Mouse (Mus musculus) adrenal gland, postnatal 36 days (tissue): ENCODE results near the gene Muc16. TPM values are rescaled to one million over a fixed set of nuclear protein-coding genes. Genes with fewer than 3 reads are reported as not detected.
A peak's percentile ranks its signal among the peaks of the same experiment; 100 is the strongest.

Source experiments
- DNase-seq, 2 experiments: peaks; one replicate each; pipeline ENCODE4 v3.0.0; 2021; ENCODE audit warnings: mixed read lengths in 1 of 2
- long read RNA-seq, 2 experiments: library from polyadenylated mRNA; stranded (forward); transcript quantifications; one replicate each; pipeline ENCODE4 v2.0.0; 2021; ENCODE audit warnings: borderline sequencing depth in 2 of 2
- microRNA-seq: library from miRNA; unstranded; fragments of <30 nt; microRNA quantifications from one replicate; pipeline ENCODE4 v1.2.0, GENCODE M21; 2021
- total RNA-seq, 2 experiments: library from RNA; stranded (reverse); gene quantifications; 2 replicates each; pipeline ENCODE4 v1.2.3; 2021

Muc16 gene
- total RNA-seq, result 1 to 10 TPM; 2.6 to 3.2 TPM
- long read RNA-seq, experiment 1, result 0 reads
- long read RNA-seq, experiment 2, result 0 reads

DNA sequence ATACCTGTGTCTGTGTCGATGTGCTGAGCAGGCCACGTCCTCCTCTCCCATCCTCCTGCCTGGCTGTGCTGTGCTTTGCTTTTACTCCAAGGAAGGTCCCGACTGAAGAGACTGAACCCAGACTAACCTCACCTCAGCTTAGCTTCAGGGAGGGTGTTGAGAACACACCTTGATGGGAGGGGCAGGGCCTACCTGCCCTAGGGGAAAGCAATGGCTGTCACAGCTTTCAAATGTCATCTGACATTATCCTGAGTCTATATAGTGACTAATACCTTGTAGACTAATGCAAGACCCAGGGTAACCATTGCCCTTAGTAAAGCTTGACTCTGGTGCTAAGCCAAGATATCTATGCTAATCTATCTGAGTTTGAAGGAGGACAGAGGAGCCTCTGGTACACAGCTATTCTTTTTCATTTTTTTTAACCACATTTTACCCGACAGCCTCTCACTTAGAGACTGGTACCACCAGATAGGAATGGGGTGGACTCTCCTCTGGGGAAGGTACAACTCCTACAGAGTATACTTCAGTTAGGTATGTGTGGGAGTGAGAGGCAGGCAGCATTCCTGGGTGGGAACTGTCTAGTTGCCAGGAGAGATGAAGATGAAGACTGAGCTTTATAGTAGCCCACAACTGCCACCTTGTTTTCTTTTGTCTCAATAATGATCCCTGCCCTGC, at the start of gene Muc16:
Muc16 (minus strand) TSS at position 51 of the 675 bp plus-strand sequence.
- DNase-seq, result no peak

- no peak for DNase-seq
Observed at GRCm38 (mm10) chr9:18722712-18723099, 48.4 kb upstream of the Muc16 start.

GRCm38 (mm10) chr9:18721931-18722711, 47.8 kb upstream of the Muc16 start:
- no peak for DNase-seq

DNA sequence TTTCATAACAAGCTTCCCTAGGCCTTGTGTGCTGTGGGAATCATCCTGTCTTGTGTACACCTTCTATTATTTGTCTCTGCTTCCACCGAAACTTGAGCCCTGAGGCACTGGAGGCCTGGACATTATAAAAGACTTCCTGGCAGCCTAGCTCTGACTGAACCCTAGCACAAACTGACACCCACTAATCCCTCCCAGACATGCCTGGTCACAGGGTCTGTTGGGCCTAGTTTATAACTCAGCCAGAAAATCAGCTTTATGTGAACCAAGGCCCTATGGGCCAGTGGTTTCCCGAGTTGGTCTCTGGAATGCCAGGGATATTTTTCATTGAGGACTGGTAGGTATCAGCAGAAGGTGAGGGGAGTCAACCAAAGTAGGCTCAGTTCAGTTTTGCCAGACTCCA, 46.7 kb upstream of the Muc16 start:
- DNase-seq, result no peak

DNA sequence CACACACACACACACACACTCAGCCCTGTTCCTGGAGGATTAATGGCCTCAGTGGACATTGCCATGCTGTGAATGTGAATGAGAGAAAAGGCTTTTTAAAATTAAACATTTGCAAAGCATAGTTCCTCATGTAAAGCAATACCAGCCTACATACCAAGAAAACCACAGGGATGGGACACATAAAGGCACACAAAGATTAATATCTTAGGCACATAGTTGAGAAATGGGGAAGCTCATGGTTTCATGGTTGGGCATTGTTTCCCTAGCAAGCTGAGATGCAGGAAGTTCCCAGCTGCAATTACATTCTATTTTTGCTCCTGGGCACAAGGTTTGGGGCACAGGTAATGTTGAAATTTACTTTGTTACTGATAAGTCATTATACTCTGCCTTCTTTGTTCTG, 31.3 kb upstream of the Muc16 start:
- no peak for DNase-seq

- DNase-seq, result no peak
Observed at GRCm38 (mm10) chr9:18598366-18598765, 76.0 kb downstream of the Muc16 start.

- DNase-seq, result no peak
Observed at GRCm38 (mm10) chr9:18508098-18508497, 166.2 kb downstream of the Muc16 start.

GRCm38 (mm10) chr9:18478168-18478567, 196.2 kb downstream of the Muc16 start, which contains the start of the genes Zfp558 and Mbd3l1:
TSS of gene Zfp558 (minus strand) at chr9:18478268.
TSS of gene Mbd3l1 (plus strand) at chr9:18478359.
- DNase-seq, result no peak

GRCm38 (mm10) chr9:18473324-18474128, 200.8 kb downstream of the Muc16 start:
- DNase-seq, result peak; percentile 74

- DNase-seq, result no peak
Observed at GRCm38 (mm10) chr9:18468005-18468404, 206.3 kb downstream of the Muc16 start.

GRCm38 (mm10) chr9:18467350-18467749, 207.0 kb downstream of the Muc16 start:
- no peak for DNase-seq

DNA sequence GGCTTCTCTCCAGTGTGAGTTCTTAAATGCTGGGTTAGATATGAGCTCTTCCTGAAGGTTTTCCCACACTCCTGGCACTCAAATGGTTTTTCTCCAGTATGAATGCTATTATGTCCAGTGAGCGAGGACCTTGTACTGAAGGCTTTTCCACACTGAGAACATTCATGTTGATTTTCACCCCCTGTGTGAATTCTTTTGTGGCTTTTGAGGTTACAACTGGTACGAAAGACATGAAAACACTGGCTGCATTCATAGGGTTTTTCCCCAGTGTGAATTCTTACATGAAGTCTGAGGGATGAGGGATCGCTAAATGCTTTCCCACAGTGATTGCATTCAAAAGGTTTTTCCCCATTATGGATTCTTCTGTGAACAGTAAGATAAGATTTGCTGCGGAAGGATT, 217.8 kb downstream of the Muc16 start:
- no peak for DNase-seq

Small RNAs within 50 kb of the gene (microRNA-seq; reads per million reads assigned to microRNA genes)
- gene Gm22854, result not detected

Other genes with a start within 250 kb of the Muc16 start
- gene Mbd3l2, start 243.9 kb downstream of the Muc16 start, total RNA-seq, result not detected
- gene Zfp558, start 196.3 kb downstream of the Muc16 start, total RNA-seq, result 1 to 10 TPM in 1 of 2 experiments, under 1 TPM in 1; 0.89 to 1.2 TPM
- not detected for gene Mbd3l1, start 196.2 kb downstream of the Muc16 start, total RNA-seq
- not detected for gene Olfr24, start 89.5 kb upstream of the Muc16 start, total RNA-seq
- gene Olfr828, start 145.0 kb upstream of the Muc16 start, total RNA-seq, result not detected
- gene Olfr829, start 180.4 kb upstream of the Muc16 start, total RNA-seq, result not detected
- not detected for gene Olfr830, start 200.2 kb upstream of the Muc16 start, total RNA-seq